Mouse (Mus musculus): ENCODE measurements around the gene Gtf2h5.

Gtf2h5 gene

GRCm38 (mm10) chr17:6110956-6111355, 31.4 kb downstream of the Gtf2h5 start:
- ATAC-seq (ENCODE audit: low TSS enrichment): no peak

GRCm38 (mm10) chr17:6113653-6114052, 34.1 kb downstream of the Gtf2h5 start:
- no peak for ATAC-seq (ENCODE audit: low TSS enrichment)

- ATAC-seq (ENCODE audit: low TSS enrichment): no peak
Measured at GRCm38 (mm10) chr17:6115085-6115484, 35.5 kb downstream of the Gtf2h5 start.

- no peak for ATAC-seq (ENCODE audit: low TSS enrichment)
Measured at GRCm38 (mm10) chr17:6117148-6117725, 37.7 kb downstream of the Gtf2h5 start.

- ATAC-seq (ENCODE audit: low TSS enrichment): no peak
Measured at GRCm38 (mm10) chr17:6117917-6118316, 38.3 kb downstream of the Gtf2h5 start.

GRCm38 (mm10) chr17:6118861-6119260, 39.3 kb downstream of the Gtf2h5 start:
- no peak for ATAC-seq (ENCODE audit: low TSS enrichment)

- ATAC-seq (ENCODE audit: low TSS enrichment): peak; percentile 84
Measured at GRCm38 (mm10) chr17:6123776-6124175, 44.2 kb downstream of the Gtf2h5 start.

- ATAC-seq (ENCODE audit: low TSS enrichment): no peak
Measured at GRCm38 (mm10) chr17:6125441-6125840, 45.9 kb downstream of the Gtf2h5 start.

GRCm38 (mm10) chr17:6128039-6128438, 48.5 kb downstream of the Gtf2h5 start:
- ATAC-seq (ENCODE audit: low TSS enrichment): no peak

- ATAC-seq (ENCODE audit: low TSS enrichment): 0 out of 2 replicates have a peak, but pooled peaks have one; percentile 38
Measured at GRCm38 (mm10) chr17:6129361-6129760, 49.8 kb downstream of the Gtf2h5 start.

GRCm38 (mm10) chr17:6131083-6131482, 51.5 kb downstream of the Gtf2h5 start:
- ATAC-seq (ENCODE audit: low TSS enrichment): no peak
